Mouse (Mus musculus): Measurements from ENCODE around the gene Slc5a3.
A peak's percentile ranks its signal among the peaks of the same experiment; 100 is the strongest.
"Not testable (repeated sequence)": the region's sequence is repeated elsewhere in the genome, so short reads cannot be mapped to it uniquely, and the experiment has no call there.

Gene Slc5a3

DNA sequence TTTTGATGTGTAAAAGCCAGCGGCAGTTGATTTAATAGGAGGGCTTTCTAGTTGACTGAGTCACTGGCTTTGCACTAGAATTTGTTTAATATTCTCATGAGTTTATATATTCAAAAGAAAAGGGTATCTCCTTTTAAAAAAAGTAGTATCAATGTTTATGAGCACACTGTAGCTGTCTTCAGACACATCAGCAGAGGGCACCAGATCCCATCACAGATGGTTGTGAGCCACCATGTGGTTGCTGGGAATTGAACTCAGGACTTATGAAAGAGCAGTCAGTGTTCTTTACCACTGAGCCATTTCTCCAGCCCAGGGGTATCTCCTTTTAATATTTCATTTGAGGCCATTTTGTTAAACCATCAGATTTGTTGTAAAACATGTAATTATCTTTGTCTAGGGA lies 4.7 kb downstream of the Slc5a3 start:
- no peak for DNase-seq (ENCODE audit: low spot score in 2 of 2)

DNA sequence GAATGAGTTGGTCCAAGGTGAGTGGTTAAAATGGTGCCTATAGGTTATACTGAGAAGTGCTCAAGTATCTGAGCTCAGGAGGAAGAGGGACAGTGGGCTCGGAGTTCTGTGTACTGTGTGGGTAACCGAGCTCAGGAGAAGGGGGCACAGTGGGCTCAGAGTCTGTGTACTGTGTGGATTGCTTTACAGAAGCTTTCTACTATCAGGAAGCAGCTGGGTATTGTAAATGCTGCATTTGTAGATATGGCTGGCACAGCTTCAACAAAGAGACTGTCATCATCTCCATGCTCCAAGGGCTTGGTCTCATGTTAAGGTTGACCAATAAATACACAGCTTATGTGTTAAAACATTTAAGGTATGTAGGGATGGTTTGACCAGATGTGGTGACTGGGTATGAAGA lies 6.7 kb downstream of the Slc5a3 start:
- no peak for DNase-seq (ENCODE audit: low spot score in 2 of 2)

DNA sequence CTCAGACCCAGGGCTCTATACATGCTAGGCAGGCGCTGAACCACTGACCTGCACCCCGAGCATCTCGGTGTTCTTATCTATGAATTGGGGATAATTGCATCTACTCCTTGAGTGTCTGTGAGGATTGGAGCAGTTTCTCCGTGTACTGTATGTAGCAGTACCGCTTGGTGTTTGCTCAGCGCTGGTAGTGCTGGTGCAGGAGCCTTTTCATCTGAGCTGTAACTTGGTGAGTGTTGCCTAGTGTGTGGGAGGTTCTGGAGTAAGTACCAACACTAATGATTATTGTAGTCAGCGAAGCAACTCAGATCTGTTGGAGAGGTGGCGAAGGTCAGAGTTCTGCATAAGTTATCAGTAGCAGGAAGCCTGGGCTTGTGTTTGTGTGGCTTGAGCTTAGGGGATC lies 12.2 kb downstream of the Slc5a3 start:
- DNase-seq (ENCODE audit: low spot score in 2 of 2) = no peak

DNA sequence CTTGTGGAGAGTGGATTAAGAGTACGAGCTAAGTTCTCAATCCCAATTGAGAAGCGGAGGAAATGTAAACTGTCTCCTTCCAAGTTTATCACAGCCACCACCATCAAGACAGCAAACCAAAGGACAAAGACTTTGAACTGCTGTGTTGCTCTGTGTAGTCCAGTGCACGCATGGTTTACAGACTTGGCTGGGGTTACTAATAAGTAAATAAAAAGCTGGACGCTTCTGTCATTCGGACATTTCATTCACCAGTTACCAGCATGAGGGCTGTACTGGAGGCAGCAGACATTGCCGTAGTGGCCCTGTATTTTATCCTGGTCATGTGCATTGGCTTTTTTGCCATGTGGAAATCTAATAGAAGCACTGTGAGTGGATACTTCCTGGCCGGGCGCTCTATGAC lies 18.7 kb downstream of the Slc5a3 start:
- no peak for DNase-seq (ENCODE audit: low spot score in 2 of 2)

DNA sequence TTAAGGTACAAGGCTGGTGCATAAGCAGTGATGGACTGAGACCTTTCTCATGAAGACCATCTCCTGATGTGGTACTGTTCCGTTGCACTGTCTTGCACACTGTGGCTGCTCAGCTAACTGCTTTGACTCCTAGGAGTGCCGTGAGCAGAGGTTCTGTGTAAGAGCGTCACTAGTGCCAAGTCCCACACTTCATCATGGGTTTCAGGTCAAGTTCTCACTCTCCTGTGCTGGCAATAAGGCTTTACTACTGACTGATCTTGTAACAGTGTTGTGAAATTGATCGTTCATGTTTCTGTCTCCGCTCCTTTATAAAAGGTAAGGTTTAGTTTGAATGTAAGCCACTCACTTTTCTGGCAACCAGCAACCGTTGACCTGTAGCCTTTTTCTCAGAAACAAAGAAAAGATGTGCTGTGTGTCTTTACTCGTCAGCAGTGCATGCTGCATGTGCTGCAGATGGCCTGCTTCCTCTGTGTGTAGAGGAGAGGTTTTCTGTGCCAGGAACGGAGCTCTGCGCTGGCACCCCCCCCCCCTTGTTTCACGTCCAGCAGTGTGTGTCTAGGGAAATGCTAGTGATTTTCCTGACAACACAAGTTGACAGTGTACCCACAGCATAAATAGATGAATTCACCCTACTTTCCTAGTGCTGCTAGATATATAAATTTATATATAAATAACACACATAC lies 25.8 kb downstream of the Slc5a3 start:
- DNase-seq (ENCODE audit: low spot score in 2 of 2) = no peak

DNA sequence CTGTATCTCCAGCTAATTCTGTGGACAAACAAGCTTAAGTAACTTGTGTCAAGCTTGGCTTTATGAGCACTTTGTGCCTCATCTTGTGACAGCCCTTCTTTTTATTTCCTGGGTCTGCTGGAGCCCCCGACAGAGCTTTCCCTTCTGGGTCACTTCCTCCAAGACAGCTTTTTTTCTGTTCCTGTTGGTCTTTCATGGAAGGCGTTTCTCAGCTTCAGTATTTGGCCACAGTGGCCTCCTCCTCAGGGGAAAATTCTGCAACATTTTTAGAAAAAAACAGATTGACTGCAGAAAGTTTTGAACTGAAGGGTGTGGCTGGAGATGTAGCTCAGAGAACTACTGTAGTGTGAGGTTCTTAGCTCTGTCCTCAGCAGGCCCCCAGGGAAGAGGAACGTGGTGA lies 31.1 kb downstream of the Slc5a3 start:
- DNase-seq (ENCODE audit: low spot score in 2 of 2) = no peak

DNA sequence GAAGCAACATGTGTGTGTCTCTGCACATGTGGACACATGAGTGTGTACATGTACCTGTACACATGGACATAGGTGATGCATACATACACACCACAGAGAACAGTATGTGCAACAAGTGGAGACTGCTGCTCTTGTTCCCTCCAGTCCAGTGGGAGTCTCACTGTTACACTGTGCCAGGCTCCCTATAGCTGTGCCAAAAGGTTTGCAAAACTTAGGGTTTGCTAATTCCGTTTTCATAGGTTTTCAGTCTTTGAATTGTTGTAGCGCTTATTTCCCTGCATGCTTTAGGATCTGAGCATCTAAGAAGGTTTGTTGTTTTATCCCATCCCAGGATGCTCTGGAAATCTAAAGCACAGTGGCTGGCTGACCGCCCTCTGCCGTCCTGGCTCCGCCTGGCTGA lies 33.8 kb downstream of the Slc5a3 start:
- DNase-seq (ENCODE audit: low spot score in 2 of 2) = no peak

DNA sequence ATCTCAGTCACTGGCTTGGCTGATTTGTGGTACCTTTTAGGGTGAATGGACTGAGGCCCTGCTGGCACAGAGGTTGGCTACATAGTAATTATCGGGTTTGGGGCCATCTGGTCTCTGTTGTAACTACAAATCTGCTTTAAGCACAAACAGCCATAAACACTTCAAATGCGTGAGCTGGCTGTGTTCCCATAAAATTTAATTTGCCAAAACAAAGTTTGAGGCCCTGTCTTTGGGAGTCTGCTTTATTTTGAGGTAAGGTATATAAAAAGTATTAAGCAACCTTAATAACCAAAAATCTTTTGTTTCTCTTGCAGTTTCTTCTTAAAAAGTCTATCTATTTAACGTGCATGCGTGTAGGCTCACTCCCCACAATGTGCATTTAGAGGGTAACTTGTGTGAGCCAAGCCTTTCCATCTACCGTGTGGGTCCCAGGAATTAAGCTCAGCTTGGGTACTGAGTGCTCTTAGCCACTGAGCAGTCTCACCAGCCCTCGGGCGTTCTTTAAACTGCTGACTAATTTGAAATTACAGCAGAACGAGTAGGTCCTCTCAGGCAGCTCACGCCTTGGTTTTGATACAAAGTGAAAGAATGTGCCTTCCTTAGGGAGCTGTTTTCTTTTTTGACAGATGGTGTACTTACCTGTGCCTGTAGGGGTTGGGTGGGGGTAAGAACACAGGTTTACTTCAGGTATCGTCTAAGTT lies 40.4 kb downstream of the Slc5a3 start:
- DNase-seq (ENCODE audit: low spot score in 2 of 2) = no peak

DNA sequence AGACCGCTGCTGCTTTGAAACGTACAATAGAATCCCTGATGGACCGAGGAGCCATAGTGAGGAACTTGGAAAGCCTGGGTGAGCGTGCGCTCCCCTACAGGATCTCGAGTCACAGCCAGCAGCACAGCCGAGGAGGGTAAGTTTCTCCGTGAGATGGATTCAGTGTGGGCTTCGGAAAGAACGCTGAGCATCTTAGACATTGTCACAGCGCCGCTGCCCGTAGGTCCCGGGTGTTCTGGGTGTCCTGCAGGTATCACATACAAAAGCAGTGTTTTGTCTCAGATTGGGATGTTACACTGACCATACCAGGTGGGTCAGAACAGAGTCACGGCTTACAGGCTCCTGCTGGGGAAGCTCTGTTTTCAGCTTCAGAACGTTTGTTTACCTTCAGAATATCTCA lies 41.5 kb downstream of the Slc5a3 start:
- DNase-seq (ENCODE audit: low spot score in 2 of 2) = no peak

DNA sequence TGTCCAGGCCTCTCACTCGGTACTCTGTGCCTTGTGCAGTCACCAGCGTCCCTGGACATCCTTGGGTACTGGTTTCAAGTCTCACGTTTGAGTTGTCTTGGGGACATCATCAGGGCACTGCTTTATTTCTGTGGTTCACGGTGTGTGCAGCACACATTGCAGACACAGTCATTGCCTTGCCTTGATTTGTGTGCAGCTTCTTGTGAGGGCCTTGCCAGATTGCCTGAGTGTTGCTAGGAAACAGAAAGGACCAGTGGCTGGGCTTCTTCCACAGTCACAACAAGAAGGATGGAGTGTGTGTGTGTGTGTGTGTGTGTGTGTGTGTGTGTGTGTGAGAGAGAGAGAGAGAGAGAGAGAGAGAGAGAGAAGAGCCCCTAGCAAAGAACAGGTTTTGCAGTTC lies 42.0 kb downstream of the Slc5a3 start:
- DNase-seq (ENCODE audit: low spot score in 2 of 2) = peak in 1 of 2 experiments; percentile 42

DNA sequence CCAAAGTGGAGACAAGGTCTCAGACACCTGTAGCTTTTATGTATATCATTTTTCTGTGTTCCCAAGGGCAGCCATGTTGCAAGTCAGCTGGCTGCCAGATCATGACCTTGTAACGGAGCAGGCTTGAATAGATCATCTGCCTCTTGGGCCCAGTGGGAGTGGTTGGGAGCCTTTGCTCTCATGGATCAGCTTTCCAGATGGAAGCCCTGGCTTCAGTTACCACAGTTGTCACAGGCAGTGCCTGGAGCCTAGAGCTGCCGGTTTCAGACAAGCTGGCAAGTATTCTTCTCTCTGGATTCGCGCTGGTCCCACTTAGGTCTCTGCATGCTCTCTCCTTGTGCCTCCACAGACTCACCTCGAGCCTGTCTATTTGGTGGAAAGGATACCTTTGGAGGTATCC lies 44.0 kb downstream of the Slc5a3 start:
- no peak for DNase-seq (ENCODE audit: low spot score in 2 of 2)

DNA sequence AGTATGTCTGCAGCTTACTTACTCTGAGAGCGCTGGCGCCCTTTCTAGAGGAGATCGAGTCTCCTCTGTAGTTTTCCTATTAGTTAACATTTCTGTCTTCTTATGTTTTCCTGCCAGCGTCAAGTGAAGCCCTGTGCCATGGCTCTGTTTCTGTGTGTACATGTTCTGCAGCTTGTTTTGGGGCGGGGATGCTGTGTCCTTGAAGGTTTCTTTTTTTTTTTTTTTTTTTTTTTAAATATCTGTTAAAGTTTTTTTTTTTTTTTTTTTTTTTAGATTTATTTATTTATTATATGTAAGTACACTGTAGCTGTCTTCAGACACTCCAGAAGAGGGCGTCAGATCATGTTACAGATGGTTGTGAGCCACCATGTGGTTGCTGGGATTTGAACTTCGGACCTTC lies 44.8 kb downstream of the Slc5a3 start:
- DNase-seq (ENCODE audit: low spot score in 2 of 2) = not testable (repeated sequence)

DNA sequence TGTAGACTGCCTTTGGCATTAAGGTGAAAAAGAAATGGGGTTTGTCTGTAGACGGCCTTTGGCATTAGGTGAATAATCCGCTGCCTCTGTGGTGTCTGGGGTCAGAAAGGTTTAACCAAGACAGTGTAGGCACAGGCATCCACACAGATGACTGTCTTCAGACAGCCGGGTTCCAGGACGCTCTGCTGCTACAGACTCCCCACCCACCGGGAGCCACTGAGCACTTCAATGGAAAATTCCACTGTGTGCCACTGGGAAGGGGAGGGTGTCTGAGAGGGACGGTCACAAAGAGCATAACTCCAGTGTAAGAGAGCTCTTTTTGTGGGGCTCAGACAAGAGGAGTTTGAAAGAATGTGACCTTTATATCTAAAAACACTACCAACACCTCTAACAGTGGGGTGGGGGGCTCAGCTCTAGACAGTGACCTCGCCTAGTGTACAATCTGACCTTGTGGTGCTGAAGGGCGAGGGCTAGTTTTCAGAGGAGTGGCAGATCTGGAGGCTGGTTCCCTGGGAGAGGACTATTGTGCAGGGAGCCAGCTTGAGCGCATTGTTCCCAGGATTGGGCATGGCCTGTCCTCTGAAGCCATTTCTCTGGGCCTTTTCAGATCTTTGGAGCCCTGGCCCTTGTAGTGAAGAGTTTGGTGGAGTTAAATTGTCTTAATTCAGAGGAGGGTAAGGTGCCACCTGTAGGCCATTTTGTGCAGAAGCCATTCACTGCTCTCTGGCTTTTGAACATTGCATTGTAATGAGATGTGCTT lies 45.6 kb downstream of the Slc5a3 start:
- DNase-seq (ENCODE audit: low spot score in 2 of 2) = no peak

DNA sequence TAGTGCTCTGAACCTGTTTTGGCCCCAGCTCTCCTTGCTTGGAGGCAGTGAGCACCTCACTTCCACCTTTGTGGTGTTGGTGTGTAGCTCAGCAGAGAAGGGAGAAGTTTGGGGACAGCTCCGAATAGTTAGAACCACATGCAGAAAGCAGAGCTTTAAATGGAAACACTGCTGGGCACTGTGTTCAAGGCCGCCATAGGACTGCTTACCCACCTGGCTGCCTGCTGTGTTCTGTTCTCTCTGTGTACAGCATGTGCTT lies 46.1 kb downstream of the Slc5a3 start:
- DNase-seq (ENCODE audit: low spot score in 2 of 2) = no peak

DNA sequence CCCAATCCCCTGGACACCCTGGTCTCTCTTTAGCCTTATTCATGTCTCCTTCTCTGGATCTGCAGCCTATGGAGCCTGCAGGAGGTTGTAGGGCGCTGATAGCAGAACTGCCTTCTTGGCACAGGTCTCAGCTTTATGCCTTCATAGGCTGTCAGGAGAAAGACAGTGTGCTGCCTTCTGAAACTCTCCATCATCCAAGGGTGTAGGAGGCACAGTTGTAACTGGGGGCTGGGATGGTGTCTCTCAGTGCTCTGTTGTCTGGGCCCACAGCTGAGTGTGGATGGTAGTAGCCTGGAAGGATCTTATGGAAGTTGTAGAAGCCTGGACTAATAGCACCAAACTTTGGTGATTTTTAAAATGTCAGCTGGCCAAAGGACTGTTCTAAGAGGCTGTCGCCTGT lies 46.8 kb downstream of the Slc5a3 start:
- DNase-seq (ENCODE audit: low spot score in 2 of 2) = no peak

DNA sequence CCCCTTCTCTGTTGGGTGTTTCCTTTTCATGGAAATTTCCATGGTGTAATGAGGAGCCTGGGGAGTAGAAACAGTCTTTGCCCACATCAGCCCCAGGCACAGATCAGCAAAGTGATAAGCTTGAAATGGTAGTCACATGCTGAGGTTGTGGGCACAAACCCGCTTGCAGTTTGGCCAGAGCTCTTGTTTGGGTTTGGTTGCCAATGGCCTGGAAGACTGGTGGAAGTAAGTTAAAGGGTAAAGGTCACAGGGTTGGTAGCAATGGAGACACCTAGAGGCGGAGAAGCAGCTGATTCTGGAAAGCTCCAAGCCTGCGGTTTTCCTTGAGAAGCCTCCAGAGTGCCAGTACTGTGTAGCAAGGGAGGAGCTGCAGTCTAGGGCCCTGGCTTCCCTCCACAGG lies 47.5 kb downstream of the Slc5a3 start:
- DNase-seq (ENCODE audit: low spot score in 2 of 2) = no peak

DNA sequence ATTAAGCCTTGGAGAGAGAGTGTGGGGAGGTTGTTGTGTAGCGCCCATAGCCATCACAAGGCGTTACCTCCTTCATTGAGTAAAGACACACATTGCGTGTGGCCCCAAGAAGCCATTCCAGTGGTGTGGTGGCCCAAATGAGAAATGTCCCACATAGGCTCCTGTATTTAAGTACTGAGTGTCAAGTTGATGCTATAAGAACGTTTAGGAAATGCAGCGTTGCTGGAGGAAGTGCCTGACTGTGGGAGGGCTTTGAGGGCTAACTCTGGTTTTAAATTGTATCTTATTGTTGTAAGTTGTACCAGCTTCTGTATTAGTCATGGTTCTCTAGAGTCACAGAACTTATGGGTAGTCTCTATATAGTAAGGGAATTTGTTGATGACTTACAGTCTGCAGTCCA lies 49.2 kb downstream of the Slc5a3 start:
- no peak for DNase-seq (ENCODE audit: low spot score in 2 of 2)

DNA sequence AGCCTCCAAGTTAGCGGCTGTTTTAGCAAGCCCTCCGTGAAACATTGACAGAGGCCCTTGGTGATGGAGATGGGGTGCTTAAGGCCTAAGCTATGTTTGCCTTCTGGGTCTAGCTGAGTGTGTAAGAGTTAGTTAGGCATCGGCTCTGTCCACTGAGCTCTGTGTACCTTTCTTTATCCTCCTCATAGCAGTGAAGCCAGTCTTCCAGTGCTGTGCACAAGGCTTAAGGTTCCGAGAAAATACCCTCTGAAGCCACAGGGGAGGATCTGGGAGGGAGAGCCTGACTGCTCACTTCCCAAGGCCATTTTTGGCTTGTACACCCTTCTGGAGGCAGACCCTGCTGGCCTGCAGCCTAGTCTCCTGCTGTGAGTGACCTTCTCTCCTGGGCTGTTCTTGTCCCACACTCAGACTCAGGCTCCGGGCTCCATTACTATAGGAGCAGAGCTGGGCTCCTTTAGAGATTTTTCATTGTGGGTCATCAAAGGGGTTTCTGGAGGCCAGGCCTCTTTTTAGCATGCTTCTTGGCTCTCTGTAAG lies 56.7 kb downstream of the Slc5a3 start:
- no peak for DNase-seq (ENCODE audit: low spot score in 2 of 2)

DNA sequence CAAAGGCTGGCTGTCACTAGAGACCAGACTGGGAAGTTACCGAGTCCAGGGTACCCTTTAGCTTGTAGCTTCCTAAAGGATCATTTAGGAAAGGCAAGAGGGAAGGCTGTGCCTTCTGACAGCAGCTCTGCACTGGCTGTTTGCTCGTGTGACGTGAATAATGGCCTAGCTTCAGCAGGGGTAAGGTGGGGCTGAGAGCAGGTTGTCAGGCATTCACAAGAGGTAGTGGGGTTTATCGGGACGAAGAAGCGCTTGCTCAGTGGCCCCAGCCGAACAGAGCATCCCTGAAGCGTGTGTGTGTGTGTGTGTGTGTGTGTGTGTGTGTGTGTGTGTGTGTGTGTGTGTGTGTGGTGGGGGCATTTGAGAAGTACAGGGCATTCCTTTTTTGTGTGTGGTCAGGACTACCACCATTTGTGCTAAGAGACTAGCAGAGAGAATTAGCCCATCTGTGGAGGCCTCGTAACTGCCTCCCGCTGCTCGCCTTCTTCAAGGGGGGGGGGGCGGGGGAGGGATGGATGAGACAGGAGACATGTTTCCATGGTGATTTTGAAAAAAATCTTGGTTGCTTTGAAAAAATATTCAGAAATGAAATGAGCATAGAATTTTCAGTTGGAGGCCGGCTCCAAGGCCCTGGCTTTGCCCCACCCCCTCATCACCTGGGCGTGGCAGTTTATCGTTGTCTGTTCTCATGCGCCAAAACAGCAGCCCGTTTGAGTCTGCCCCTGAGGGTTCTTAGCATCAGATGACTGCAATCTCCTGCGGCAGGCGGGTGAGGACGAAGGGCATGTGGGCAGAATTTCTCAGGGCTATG lies 57.7 kb downstream of the Slc5a3 start:
- DNase-seq (ENCODE audit: low spot score in 2 of 2) = peak; percentile 54 to 68

DNA sequence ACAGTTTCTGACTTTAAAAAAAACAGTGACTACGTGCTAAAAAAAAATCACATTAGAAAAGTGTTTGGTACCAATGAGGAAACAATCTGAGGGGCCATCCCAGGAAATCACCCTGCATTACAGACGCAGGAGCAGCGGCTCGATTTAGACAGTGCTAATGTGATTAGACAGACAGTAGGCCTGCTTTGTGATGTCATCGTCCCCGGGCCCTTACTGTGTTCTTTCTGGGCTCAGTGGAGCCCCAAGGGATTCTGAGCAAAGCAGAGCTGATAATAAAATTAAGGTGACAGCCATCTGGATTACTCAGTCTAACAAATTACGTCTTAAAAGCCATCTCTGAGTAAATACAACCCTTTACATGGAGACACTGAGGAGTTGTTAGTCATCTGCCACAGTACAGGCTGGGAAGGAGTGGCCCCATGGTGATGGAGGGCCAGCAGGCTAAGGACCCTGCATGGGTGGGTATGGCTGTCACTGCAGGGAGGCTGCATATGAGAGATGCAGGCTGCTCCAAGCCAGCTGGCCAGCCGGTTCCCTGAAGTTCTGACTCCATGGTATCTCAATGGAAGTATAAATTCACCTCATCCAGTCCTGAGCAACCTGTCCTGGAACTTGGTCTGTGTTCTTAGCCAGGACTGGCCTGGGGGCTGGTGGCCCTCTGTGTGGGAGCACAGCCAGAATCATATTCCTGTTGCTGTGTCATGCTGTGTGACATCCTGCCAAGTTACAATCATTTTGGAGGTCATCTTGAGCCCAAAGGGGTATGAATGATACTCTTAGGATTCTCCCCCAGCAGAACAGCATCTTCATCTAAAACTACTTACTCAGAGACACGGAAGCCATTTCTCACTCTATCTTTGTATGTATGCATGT lies 59.5 kb downstream of the Slc5a3 start:
- no peak for DNase-seq (ENCODE audit: low spot score in 2 of 2)

DNA sequence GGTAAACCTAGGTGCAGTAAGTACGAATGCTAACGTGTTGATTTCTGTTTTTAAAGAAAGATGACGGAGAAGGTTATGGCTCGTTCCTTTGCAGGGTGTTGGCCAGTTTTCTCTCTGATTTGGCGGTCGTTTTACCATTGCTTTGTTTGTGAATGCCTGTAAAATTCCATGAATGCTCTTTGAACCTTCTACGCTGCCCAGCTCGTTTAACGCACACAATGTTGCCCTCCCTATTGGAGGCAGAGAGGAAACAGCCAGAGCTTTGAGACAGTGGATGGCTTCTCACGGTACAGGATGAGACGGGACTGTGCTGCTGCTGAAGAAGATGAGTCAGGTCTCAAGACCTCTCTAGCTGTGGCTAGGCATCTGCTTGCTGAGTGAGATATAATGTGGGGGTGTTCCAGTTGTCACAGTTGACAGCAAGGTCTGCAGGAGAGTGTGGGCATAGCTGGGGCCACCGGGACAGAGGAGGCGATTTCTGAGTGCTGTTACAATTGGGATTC lies 60.9 kb downstream of the Slc5a3 start:
- no peak for DNase-seq (ENCODE audit: low spot score in 2 of 2)

All from right cerebral cortex, postnatal 36 days (tissue).